Mouse (Mus musculus): ENCODE data around the gene Slc45a1. TPM values are rescaled to one million over a fixed set of nuclear protein-coding genes. Genes with fewer than 3 reads are reported as not detected.
"Not testable (repeated sequence)": the region's sequence is repeated elsewhere in the genome, so short reads cannot be mapped to it uniquely, and the experiment has no call there.

Gene Slc45a1
- polyA plus RNA-seq, 1 experiment from 2014 or later = 0.73 TPM

DNA sequence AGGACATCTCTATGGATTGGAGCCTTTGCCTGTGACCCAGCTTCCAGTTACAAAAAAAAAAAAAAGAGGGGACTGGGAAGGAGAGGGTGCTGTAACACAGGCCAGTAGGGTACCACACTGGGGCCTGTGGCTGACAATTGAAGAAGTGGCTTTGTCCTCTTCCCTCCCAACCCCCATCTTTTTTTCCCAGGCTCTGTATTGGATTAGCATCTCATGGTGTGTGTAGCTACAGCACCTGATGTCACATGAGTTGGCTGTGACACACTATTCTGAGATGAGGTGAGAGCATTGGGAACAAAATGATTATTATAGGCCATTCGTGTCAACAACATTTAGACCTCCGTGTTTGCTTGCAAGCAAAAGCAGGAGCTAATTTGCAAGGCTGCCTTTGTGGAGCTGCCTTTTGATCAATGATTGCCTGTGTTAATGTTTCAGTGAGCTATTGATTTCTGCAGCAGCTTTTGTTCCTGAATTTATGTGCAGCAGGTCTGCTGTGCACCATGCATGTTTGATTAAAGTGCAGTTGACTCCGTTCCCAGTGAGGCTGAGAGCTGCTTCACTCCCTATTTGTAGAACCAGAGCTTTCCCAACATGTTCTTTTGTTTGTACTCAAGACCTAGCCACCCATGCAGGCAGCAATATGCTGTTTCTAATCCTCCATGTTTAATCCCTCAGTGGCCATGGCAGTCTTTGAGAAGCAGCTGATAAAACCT, 45.4 kb downstream of the Slc45a1 start:
- H3K27ac ChIP-seq (replicated peaks; ENCODE audit: low read depth, low read length) = 0 out of 2 replicates have a peak overlapping the region, but pooled peaks have one; percentile 15
- H3K4me3 ChIP-seq (ENCODE audit: low read depth, low read length) = no peak overlapping the region
- H3K4me2 ChIP-seq (ENCODE audit: low read depth, severe bottlenecking) = no peak overlapping the region
- H3K4me1 ChIP-seq (ENCODE audit: control insufficient read depth, insufficient read depth, low read length) = peaks cover 5% of the 10 kb centered on the region
- H3K9me3 ChIP-seq (ENCODE audit: control insufficient read depth, low read length) = no peaks in the 10 kb centered on the region
- H3K36me3 ChIP-seq (ENCODE audit: control insufficient read depth, insufficient read depth, low read length) = peaks cover 4% of the 10 kb centered on the region; the same call in 1 of the 2 replicates
- DNase-seq (ENCODE audit: low spot score) (no peak), ATAC-seq (ENCODE audit: insufficient number of reproducible peaks, low FRiP score, low TSS enrichment, low read depth) (no peak)
- H3K27me3 ChIP-seq (ENCODE audit: control insufficient read depth, insufficient read depth, low read length) = no peaks in the 10 kb centered on the region
- 65% methylated on average over 3 of the region's 3 CpGs for WGBS
- no peak overlapping the region for H3K9ac ChIP-seq (ENCODE audit: low read length)

- Histone ChIP-seq H3K36me3 (ENCODE audit: control insufficient read depth, insufficient read depth, low read length) (peaks cover 4% of the 10 kb centered on the region; the same call in 1 of the 2 replicates), H3K27ac (replicated peaks; ENCODE audit: low read depth, low read length) (no peak overlapping the region), H3K27me3 (ENCODE audit: control insufficient read depth, insufficient read depth, low read length) (no peaks in the 10 kb centered on the region), H3K4me2 (ENCODE audit: low read depth, severe bottlenecking) (no peak overlapping the region), H3K4me1 (ENCODE audit: control insufficient read depth, insufficient read depth, low read length) (peaks cover 5% of the 10 kb centered on the region), H3K9ac (ENCODE audit: low read length) (no peak overlapping the region), H3K9me3 (ENCODE audit: control insufficient read depth, low read length) (no peaks in the 10 kb centered on the region), H3K4me3 (ENCODE audit: low read depth, low read length) (no peak overlapping the region)
- ATAC-seq (ENCODE audit: insufficient number of reproducible peaks, low FRiP score, low TSS enrichment, low read depth) = no peak
- no peak for DNase-seq (ENCODE audit: low spot score)
- 94% methylated on average over 3 of the region's 3 CpGs for WGBS
Measured at GRCm38 (mm10) chr4:150605804-150606203, 46.2 kb downstream of the Slc45a1 start.

GRCm38 (mm10) chr4:150603366-150604061, 48.5 kb downstream of the Slc45a1 start:
- H3K27ac ChIP-seq (replicated peaks; ENCODE audit: low read depth, low read length) = no peak overlapping the region
- DNase-seq (ENCODE audit: low spot score) (no peak), ATAC-seq (ENCODE audit: insufficient number of reproducible peaks, low FRiP score, low TSS enrichment, low read depth) (no peak)
- H3K36me3 ChIP-seq (ENCODE audit: control insufficient read depth, insufficient read depth, low read length) = no peaks in the 10 kb centered on the region
- no peak overlapping the region for H3K4me3 ChIP-seq (ENCODE audit: low read depth, low read length)
- no peak overlapping the region for H3K9ac ChIP-seq (ENCODE audit: low read length)
- WGBS = 100% methylated on average over 1 of the region's 1 CpGs
- no peaks in the 10 kb centered on the region for H3K27me3 ChIP-seq (ENCODE audit: control insufficient read depth, insufficient read depth, low read length)
- no peaks in the 10 kb centered on the region for H3K9me3 ChIP-seq (ENCODE audit: control insufficient read depth, low read length)
- peaks cover 13% of the 10 kb centered on the region for H3K4me1 ChIP-seq (ENCODE audit: control insufficient read depth, insufficient read depth, low read length)
- H3K4me2 ChIP-seq (ENCODE audit: low read depth, severe bottlenecking) = no peak overlapping the region

DNA sequence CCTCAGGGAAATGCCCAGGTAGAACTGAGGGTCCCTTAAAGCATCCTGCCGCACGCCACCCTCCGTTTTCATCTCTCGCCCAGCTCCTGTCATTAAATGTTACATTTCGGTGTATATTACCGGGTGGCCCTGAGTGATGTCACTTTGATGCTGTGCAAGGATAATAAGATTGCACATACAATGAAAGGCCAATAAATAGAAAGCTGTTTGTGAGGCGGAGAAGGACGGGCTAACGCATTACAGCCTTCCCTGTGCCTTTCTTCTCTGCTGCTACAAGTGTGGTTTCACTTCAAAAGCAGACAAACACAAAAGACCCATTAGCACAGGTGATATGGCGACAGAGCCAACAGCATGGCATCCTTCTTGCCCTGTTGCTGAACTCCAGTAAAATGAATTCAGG, 50.5 kb downstream of the Slc45a1 start:
- no peaks in the 10 kb centered on the region for H3K9me3 ChIP-seq (ENCODE audit: control insufficient read depth, low read length)
- H3K4me3 ChIP-seq (ENCODE audit: low read depth, low read length) = no peak overlapping the region
- H3K4me2 ChIP-seq (ENCODE audit: low read depth, severe bottlenecking) = no peak overlapping the region
- 75% methylated on average over 10 of the region's 10 CpGs for WGBS
- H3K9ac ChIP-seq (ENCODE audit: low read length) = no peak overlapping the region
- no peaks in the 10 kb centered on the region for H3K27me3 ChIP-seq (ENCODE audit: control insufficient read depth, insufficient read depth, low read length)
- H3K27ac ChIP-seq (replicated peaks; ENCODE audit: low read depth, low read length) = no peak overlapping the region
- ATAC-seq (ENCODE audit: insufficient number of reproducible peaks, low FRiP score, low TSS enrichment, low read depth) = no peak
- no peaks in the 10 kb centered on the region for H3K36me3 ChIP-seq (ENCODE audit: control insufficient read depth, insufficient read depth, low read length)
- no peak for DNase-seq (ENCODE audit: low spot score)
- peaks cover 13% of the 10 kb centered on the region for H3K4me1 ChIP-seq (ENCODE audit: control insufficient read depth, insufficient read depth, low read length)

DNA sequence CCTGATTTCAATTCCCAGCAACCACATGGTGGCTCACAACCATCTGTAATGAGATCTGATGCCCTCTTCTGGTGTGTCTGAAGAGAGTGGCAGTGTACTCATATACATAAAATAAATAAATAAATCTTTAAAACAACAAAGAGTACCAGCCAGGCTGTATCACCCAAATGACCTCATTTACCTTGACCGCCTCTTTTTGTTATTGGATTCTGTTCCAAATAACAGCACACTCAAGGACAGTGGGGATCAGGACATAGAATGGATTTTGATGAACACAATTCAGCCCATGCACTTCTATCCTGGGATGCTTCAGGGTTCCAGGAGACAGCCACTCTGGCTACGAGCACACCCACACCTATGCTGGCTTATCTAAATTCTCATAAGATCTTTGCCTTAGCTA, 51.5 kb downstream of the Slc45a1 start:
- not testable (repeated sequence) for H3K9ac ChIP-seq (ENCODE audit: low read length); H3K4me1 ChIP-seq (ENCODE audit: control insufficient read depth, insufficient read depth, low read length); H3K4me2 ChIP-seq (ENCODE audit: low read depth, severe bottlenecking)

GRCm38 (mm10) chr4:150599119-150599992, 52.6 kb downstream of the Slc45a1 start:
- ATAC-seq (ENCODE audit: insufficient number of reproducible peaks, low FRiP score, low TSS enrichment, low read depth) = no peak
- WGBS = 67% methylated on average over 3 of the region's 3 CpGs
- no peaks in the 10 kb centered on the region for H3K27me3 ChIP-seq (ENCODE audit: control insufficient read depth, insufficient read depth, low read length)
- no peak overlapping the region for H3K9ac ChIP-seq (ENCODE audit: low read length)
- DNase-seq (ENCODE audit: low spot score) = no peak
- H3K9me3 ChIP-seq (ENCODE audit: control insufficient read depth, low read length) = no peaks in the 10 kb centered on the region
- no peak overlapping the region for H3K27ac ChIP-seq (replicated peaks; ENCODE audit: low read depth, low read length)
- H3K4me2 ChIP-seq (ENCODE audit: low read depth, severe bottlenecking) = no peak overlapping the region
- H3K36me3 ChIP-seq (ENCODE audit: control insufficient read depth, insufficient read depth, low read length) = no peaks in the 10 kb centered on the region
- H3K4me1 ChIP-seq (ENCODE audit: control insufficient read depth, insufficient read depth, low read length) = peaks cover 8% of the 10 kb centered on the region
- H3K4me3 ChIP-seq (ENCODE audit: low read depth, low read length) = no peak overlapping the region

More for the DNA sequence above, 51.5 kb downstream of the Slc45a1 start:
- H3K4me3 ChIP-seq (ENCODE audit: low read depth, low read length); H3K36me3 ChIP-seq (ENCODE audit: control insufficient read depth, insufficient read depth, low read length); H3K27ac ChIP-seq (replicated peaks; ENCODE audit: low read depth, low read length); H3K27me3 ChIP-seq (ENCODE audit: control insufficient read depth, insufficient read depth, low read length); DNase-seq (ENCODE audit: low spot score); ATAC-seq (ENCODE audit: insufficient number of reproducible peaks, low FRiP score, low TSS enrichment, low read depth); H3K9me3 ChIP-seq (ENCODE audit: control insufficient read depth, low read length): not testable (repeated sequence)
- 94% methylated on average over 2 of the region's 2 CpGs for WGBS

GRCm38 (mm10) chr4:150598686-150599085, 53.3 kb downstream of the Slc45a1 start:
- DNase-seq (ENCODE audit: low spot score) = no peak
- WGBS = 71% methylated on average over 1 of the region's 1 CpGs

GRCm38 (mm10) chr4:150595991-150596390, 56.0 kb downstream of the Slc45a1 start:
- no peak overlapping the region for H3K9ac ChIP-seq (ENCODE audit: low read length)
- no peak overlapping the region for H3K4me2 ChIP-seq (ENCODE audit: low read depth, severe bottlenecking)
- H3K27me3 ChIP-seq (ENCODE audit: control insufficient read depth, insufficient read depth, low read length) = no peaks in the 10 kb centered on the region
- H3K4me3 ChIP-seq (ENCODE audit: low read depth, low read length) = no peak overlapping the region
- WGBS = 86% methylated on average over 5 of the region's 5 CpGs
- DNase-seq (ENCODE audit: low spot score) = no peak
- no peaks in the 10 kb centered on the region for H3K9me3 ChIP-seq (ENCODE audit: control insufficient read depth, low read length)
- H3K4me1 ChIP-seq (ENCODE audit: control insufficient read depth, insufficient read depth, low read length) = peaks cover 16% of the 10 kb centered on the region
- no peak for ATAC-seq (ENCODE audit: insufficient number of reproducible peaks, low FRiP score, low TSS enrichment, low read depth)
- H3K36me3 ChIP-seq (ENCODE audit: control insufficient read depth, insufficient read depth, low read length) = no peaks in the 10 kb centered on the region
- H3K27ac ChIP-seq (replicated peaks; ENCODE audit: low read depth, low read length) = no peak overlapping the region

More at GRCm38 (mm10) chr4:150598686-150599085, 53.3 kb downstream of the Slc45a1 start:
- ATAC-seq (ENCODE audit: insufficient number of reproducible peaks, low FRiP score, low TSS enrichment, low read depth) = no peak
- no peaks in the 10 kb centered on the region for H3K9me3 ChIP-seq (ENCODE audit: control insufficient read depth, low read length)
- H3K36me3 ChIP-seq (ENCODE audit: control insufficient read depth, insufficient read depth, low read length) = no peaks in the 10 kb centered on the region
- H3K27me3 ChIP-seq (ENCODE audit: control insufficient read depth, insufficient read depth, low read length) = no peaks in the 10 kb centered on the region
- no peak overlapping the region for H3K4me2 ChIP-seq (ENCODE audit: low read depth, severe bottlenecking)
- H3K4me1 ChIP-seq (ENCODE audit: control insufficient read depth, insufficient read depth, low read length) = peaks cover 8% of the 10 kb centered on the region
- H3K4me3 ChIP-seq (ENCODE audit: low read depth, low read length) = no peak overlapping the region
- H3K27ac ChIP-seq (replicated peaks; ENCODE audit: low read depth, low read length) = no peak overlapping the region
- H3K9ac ChIP-seq (ENCODE audit: low read length) = no peak overlapping the region
